Mouse (Mus musculus): ENCODE data around the gene Exoc2.
A peak's percentile ranks its signal among the peaks of the same experiment; 100 is the strongest.

Gene Exoc2

DNA sequence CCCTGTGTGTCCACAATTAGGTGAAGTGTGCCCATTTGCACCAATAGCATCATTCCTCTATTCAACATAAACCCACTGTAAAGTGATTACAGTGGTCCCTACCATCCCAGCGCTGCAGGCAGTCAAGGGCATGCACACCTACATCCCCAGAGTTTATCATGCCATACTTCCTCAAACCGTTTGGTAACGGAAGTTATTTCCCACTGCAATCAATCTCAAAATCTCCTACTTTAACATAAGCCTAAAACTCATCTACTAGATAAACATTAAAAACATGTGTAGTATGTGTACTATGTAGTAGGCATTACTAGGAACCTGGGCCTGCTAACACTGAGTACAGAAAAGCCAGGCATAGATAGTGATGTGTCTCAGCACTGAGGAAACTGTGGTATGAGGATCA lies 2.8 kb downstream of the Exoc2 start:
- DNase-seq (ENCODE audit: low spot score): no peak

GRCm38 (mm10) chr13:30968311-30968710 lies 5.6 kb downstream of the Exoc2 start:
- DNase-seq (ENCODE audit: low spot score): no peak

DNA sequence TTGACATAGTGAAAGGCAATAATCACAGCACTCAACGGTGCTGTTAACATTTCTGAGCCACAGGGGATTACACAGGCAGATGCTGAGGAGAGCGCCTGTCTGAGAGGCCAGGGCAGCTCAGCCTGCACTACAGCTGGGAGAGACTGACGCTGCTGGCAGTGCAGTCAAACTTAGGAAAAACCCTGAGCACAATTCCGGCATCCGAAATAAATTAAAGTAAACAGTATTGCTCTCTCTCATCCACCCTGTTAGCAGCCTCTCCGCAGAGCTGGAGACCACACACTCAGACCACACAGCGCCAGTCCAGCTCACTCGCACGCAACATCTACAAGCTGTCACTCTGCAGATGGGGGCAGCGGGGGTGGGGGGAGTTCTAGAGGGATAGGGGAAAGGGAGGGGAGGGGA lies 7.4 kb downstream of the Exoc2 start:
- DNase-seq (ENCODE audit: low spot score): peak; percentile 76

DNA sequence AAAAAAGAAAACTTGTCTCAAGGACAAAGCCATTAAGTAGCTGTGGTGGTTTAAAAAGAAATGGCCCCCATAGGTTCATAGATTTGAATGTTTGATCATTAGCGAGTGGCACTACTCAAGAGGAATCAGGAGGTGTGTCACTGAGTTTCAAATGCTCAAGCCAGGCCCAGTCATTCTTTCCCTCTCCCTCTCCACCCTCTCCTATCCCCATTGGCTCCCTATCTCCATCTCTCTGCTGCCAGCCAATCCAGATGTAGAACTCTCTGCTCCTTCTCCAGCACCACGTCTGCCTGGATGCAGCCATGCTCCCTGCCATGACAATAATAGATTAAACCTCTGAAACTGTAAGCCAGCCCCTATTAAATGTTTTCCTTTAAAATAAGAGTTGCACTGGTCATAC lies 12.0 kb downstream of the Exoc2 start:
- DNase-seq (ENCODE audit: low spot score): no peak

DNA sequence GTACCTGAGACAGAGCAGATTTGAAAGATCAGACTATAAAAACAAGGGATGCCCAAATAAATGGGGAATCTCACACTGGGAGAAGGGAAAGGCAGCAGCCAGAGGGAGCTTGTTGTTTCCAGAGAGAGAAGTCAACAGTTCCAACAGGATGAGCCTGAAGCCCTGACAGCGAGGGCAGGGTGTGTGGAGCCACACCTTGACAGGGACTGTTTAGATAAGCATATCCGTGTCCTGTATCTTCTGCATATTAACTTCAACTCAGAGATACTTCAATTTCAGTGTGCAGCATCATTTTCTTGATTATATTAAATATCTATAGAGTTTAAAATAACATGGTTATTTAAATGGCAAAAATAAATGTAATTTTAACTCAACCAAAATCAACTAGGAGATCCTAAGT lies 13.2 kb downstream of the Exoc2 start:
- no peak for DNase-seq (ENCODE audit: low spot score)

DNA sequence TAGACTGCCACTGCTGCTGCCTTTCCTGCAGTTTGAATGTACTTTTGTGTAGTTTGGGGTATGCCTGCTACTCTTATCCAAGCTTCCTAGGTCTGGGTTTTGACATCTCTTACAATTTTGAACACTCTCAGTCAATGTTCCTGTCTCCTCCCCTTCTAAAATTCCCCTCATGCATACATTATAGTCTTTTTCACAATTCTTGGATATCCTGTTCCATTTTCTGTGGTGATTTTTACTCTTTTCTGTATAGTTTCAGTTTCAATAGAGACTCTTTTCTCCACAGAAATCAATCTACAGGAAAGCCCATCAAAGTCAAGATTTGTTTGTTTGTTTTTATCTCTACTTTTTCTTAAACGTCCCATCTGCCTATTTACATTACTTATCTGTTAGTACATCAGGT lies 20.3 kb downstream of the Exoc2 start:
- DNase-seq (ENCODE audit: low spot score): no peak

- DNase-seq (ENCODE audit: low spot score): no peak
Measured at GRCm38 (mm10) chr13:30952044-30952443, 21.8 kb downstream of the Exoc2 start.

DNA sequence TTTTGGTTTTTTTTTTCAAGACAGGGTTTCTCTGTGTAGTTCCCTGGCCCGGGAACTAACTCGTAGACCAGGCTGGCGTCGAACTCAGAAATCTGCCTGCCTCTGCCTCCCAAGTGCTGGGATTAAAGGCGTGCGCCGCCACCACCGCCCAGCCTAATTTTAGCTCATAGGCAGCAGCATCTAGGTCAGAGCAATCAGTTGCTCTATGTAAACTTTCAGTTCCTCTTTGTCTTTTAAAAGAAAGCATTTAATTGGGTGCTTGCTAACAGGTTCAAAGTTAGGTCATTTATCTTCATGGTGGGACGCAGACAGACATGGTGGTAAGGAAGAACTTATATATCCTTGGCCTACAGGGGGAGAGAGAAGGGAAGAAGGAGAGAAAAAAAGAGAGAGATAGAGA lies 24.7 kb downstream of the Exoc2 start:
- DNase-seq (ENCODE audit: low spot score): no peak

GRCm38 (mm10) chr13:30947540-30947939 lies 26.4 kb downstream of the Exoc2 start, which contains the start of gene Hus1b:
TSS of gene Hus1b (minus strand) at chr13:30947759.
- no peak for DNase-seq (ENCODE audit: low spot score)

GRCm38 (mm10) chr13:30947129-30947528 lies 26.8 kb downstream of the Exoc2 start:
- no peak for DNase-seq (ENCODE audit: low spot score)

- DNase-seq (ENCODE audit: low spot score): no peak
Measured at GRCm38 (mm10) chr13:30945788-30946187, 28.1 kb downstream of the Exoc2 start.

DNA sequence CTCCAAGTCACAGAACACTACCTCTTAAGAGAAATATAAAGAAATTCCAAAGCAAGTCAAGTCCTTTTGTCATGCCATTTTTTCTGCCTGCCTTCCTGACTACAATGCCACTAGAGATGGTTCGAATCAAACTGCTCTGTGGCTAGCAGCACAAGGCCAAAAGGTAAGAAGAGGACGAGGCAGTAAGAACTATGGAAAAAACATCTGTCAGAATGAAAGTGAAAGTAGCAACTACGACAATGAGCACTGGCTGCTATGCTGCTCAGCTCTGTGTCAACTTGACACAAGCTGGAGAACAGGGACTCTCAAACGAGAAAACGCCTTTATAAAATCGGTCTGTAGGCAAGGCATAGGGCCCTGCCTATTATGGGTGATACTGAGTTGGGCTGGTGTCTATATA lies 40.9 kb downstream of the Exoc2 start:
- DNase-seq (ENCODE audit: low spot score): no peak

DNA sequence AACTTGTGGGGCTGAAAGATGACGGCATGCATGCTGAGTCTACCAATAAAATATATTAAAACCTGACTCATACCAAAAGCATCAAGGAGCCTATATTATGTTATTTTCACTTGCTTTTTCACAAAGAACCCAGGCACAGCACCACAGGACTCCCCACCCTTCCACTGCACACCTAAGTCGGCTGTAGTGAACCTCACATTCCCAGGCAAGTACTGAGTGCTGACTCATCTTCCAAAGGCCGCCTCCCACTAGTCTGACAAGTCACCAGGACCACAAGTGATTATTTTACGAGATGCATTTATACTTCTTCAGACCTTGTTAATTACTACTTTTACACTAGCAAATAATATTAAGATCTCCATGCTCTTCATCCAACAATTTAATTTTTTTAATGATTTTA lies 42.3 kb downstream of the Exoc2 start:
- no peak for DNase-seq (ENCODE audit: low spot score)

- no peak for DNase-seq (ENCODE audit: low spot score)
Measured at GRCm38 (mm10) chr13:30929119-30929518, 44.8 kb downstream of the Exoc2 start.

DNA sequence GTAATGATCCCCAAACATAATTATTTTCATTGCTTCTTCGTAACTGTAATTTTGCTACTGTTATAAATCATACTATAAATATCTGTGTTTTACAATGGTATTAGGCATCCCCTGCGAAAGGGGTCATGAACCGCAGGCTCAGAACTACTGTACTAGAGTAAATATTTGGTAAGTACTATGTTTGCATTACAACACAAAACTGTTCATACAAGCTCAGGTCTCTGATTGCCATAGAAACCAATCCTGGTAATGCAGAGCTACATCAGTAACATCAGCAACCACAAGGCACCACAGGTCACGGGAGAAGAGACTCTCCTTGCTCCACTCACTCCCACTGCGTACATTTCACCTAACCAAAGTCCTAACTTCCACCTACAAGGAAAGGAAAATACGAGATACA lies 49.6 kb downstream of the Exoc2 start:
- no peak for DNase-seq (ENCODE audit: low spot score)

GRCm38 (mm10) chr13:30921914-30922313 lies 52.0 kb downstream of the Exoc2 start:
- DNase-seq (ENCODE audit: low spot score): no peak

GRCm38 (mm10) chr13:30913757-30914156 lies 60.1 kb downstream of the Exoc2 start:
- no peak for DNase-seq (ENCODE audit: low spot score)

DNA sequence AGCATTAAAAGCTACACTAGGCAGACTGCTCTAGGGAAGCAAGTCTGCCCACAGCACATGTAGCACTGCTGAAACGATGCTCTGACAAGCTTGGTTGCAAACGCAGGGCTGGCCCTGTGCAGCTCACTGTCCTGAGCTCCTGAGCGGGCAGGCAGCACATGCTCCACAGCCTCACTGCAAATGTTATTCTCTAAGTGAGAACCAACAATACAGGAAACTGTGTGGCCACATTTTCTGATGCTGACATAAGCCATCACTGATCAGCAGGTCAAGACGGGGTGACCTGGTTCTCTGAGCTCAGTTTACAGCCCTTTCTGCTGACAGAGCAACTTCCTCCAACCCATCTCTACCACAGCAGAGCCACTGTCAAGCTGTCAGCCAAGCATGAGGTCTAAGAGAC lies 60.9 kb downstream of the Exoc2 start:
- DNase-seq (ENCODE audit: low spot score): peak; percentile 70

GRCm38 (mm10) chr13:30911931-30912625 lies 61.8 kb downstream of the Exoc2 start:
- DNase-seq (ENCODE audit: low spot score): no peak

DNA sequence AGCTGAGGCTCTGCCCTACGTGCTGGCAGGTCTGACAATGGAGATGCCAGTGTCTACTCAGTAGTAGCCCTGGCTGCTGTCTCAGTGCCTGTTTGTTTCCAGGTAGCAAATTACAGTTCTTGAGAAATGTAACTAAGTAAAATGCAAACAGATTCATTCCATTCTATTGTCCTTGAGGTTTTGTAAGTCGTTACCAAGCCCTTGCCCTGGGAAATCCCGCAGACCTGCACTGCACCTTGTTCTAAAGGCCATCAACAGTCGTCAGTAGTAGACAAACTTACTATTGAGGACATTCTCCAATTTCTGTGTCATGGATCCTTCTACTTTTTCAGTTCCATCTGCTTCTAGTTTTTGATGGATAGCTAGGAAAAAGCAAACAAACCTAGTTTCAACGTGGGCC lies 63.0 kb downstream of the Exoc2 start:
- no peak for DNase-seq (ENCODE audit: low spot score)

DNA sequence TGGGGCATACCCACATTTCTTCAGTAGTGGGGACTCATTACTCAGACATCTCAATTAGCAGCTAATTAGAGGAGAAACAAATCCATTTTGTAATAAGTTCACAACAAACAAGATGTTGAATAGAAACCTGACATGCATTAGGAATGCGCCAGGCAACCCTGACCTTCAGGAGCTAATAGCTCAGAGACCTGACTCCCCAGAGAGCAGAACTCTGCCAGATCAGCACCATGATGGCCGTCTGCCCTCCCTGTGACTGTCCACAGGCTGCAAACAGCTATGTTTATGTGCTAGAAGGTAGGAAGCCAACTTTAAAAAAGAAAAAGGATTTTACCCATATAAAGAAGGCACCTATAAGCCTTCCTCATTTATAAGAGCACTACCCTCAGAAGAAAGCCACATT lies 71.6 kb downstream of the Exoc2 start:
- peak; percentile 23 for DNase-seq (ENCODE audit: low spot score)

DNA sequence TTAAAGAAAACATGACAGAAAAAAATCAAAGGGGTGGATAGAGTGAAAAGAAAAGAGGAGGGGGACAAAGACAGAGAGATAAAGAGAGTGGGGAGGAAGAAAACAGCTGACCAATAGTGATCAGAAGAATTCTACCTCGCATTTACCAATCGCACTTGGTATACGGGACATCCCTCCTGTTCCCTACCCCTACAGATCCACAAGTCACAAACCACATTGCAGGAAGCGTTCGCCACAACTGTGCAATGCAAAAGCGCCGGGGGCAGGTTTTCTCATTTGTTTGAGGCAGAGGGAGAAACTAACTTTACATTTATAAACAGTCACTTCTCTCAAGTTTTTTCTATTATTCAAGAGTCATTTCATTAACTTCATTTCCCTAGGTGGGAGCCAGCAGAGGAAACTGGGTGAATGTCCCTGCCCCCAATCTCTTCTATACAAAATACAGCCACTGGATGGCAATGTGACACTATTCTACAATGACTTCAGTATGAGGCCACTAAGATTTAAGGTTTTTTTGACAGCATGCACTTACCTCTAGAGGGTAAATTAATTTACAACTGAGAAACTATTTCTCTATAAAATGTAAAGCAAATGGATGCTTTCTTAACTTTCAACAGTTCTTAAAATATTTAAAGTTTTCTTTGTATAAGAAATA lies 72.4 kb downstream of the Exoc2 start:
- DNase-seq (ENCODE audit: low spot score): peak; percentile 59

- no peak for DNase-seq (ENCODE audit: low spot score)
Measured at GRCm38 (mm10) chr13:30894015-30894634, 79.8 kb downstream of the Exoc2 start.

Data from embryo, embryonic 10.5 days (tissue).